ENCODE assay signal across 8 mouse cellular contexts in the genomic region with DNA sequence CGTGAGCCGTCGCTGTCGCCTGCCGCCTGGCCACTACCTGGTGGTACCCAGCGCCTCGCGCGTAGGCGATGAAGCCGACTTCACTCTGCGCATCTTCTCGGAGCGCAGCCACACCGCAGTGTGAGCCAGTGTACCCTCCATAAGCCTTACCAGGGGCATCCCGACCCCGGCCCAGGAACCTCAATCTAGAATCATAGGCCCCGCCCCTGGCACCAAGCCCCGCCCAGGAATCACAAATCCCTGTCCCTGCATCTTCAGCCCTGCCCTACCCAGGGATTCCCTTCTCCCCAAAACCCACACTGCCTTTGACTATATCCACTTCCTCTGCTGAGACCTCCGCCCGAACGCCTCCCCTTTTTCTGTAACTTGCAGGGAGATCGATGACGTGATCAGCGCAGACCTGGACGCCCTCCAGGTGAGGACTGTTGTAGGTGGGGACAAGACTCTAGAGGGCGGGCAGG. TPM values are rescaled to one million over a fixed set of nuclear protein-coding genes. Genes with fewer than 3 reads are reported as not detected.
DNase-seq lines count a peak whose midpoint lies in the region; ATAC-seq and TF ChIP-seq lines count a peak whose summit lies in the region.

No protein-coding gene starts in this region.

- H3K4me2 ChIP-seq in neural tube, embryonic 11.5 days (ENCODE audit: low read depth) = peak overlapping the region; percentile 47

- no peaks in the 10 kb centered on the region for H3K4me1 ChIP-seq in neural tube, embryonic 11.5 days (ENCODE audit: control insufficient read depth, insufficient read depth, low read length)
- peaks cover 13% of the 10 kb centered on the region for H3K4me1 ChIP-seq in limb, embryonic 10.5 days
- H3K4me1 ChIP-seq in small intestine, adult 2 months (ENCODE audit: control insufficient read depth, insufficient read depth, insufficient read length, low read length) = no peaks in the 10 kb centered on the region; the same call in 1 of the 2 replicates

- peaks cover 27% of the 10 kb centered on the region for H3K27me3 ChIP-seq in neural tube, embryonic 11.5 days (ENCODE audit: control insufficient read depth, insufficient read depth, low read length)
- peaks cover 58% of the 10 kb centered on the region for H3K27me3 ChIP-seq in limb, embryonic 10.5 days (ENCODE audit: low read depth, poor library complexity, severe bottlenecking)
- peaks cover 9% of the 10 kb centered on the region; the same call in 1 of the 2 replicates for H3K27me3 ChIP-seq in small intestine, adult 2 months (ENCODE audit: control insufficient read depth, insufficient read depth, low read length)

- DNase-seq in cerebellum, adult 18-20 months = peak; percentile 32 to 35
- DNase-seq in cerebellum, postnatal 36 days = no peak
- DNase-seq in neural tube, embryonic 11.5 days (ENCODE audit: low spot score) = peak; percentile 31
- DNase-seq in neural tube, embryonic 10.5 days (ENCODE audit: extremely low spot score, low spot score) = no peak
- peak; percentile 44 for DNase-seq in limb, embryonic 10.5 days (ENCODE audit: low spot score)
- DNase-seq in frontal cortex, adult 2 months (ENCODE audit: extremely low spot score in 1 of 2, low spot score in 1 of 2) = no peak

- no peak for ATAC-seq in neural tube, embryonic 11.5 days (ENCODE audit: insufficient read depth, low FRiP score, low TSS enrichment)
- ATAC-seq in activated CD4-positive, CD25-positive, alpha-beta regulatory T cell, adult 4 months = no peak

- no peaks in the 10 kb centered on the region for H3K9me3 ChIP-seq in neural tube, embryonic 11.5 days (ENCODE audit: control insufficient read depth, low read length)
- no peaks in the 10 kb centered on the region for H3K9me3 ChIP-seq in limb, embryonic 10.5 days (replicated peaks)

- 2% methylated on average over 27 of the region's 27 CpGs for WGBS in neural tube, embryonic 11.5 days
- 2% methylated on average over 27 of the region's 27 CpGs for WGBS in limb, embryonic 10.5 days
- WGBS in small intestine, adult 2 months = 3% methylated on average over 27 of the region's 27 CpGs

- peak overlapping the region; percentile 35; the same call in 1 of the 2 replicates for H3K9ac ChIP-seq in neural tube, embryonic 11.5 days (ENCODE audit: low read length)

- TF ChIP-seq POLR2A in small intestine, adult 2 months (IDR thresholded peaks at IDR 0.05; ENCODE audit: low read depth, low read length) = no peak

- peaks cover 9% of the 10 kb centered on the region for H3K36me3 ChIP-seq in neural tube, embryonic 11.5 days (ENCODE audit: control insufficient read depth, insufficient read depth, low read length)
- peaks cover 34% of the 10 kb centered on the region for H3K36me3 ChIP-seq in limb, embryonic 10.5 days
- peaks cover 22% of the 10 kb centered on the region for H3K36me3 ChIP-seq in small intestine, adult 2 months (ENCODE audit: control insufficient read depth, insufficient read depth, low read length)

- TF ChIP-seq CTCF in small intestine, adult 2 months (IDR thresholded peaks at IDR 0.05; ENCODE audit: extremely low read depth, insufficient read length, insufficient replicate concordance, low read depth, low read length) = no peak

- H3K4me3 ChIP-seq in neural tube, embryonic 11.5 days (ENCODE audit: low read depth, low read length) = peak overlapping the region; percentile 20
- H3K4me3 ChIP-seq in limb, embryonic 10.5 days = peak overlapping the region; percentile 47
- peak overlapping the region; percentile 28 for H3K4me3 ChIP-seq in small intestine, adult 2 months (ENCODE audit: low read depth, low read length)

- no peak overlapping the region for H3K27ac ChIP-seq in neural tube, embryonic 11.5 days (ENCODE audit: low read depth, low read length)
- 0 out of 2 replicates have a peak overlapping the region, but pooled peaks have one; percentile 22 for H3K27ac ChIP-seq in limb, embryonic 10.5 days
- no peak overlapping the region for H3K27ac ChIP-seq in small intestine, adult 2 months (ENCODE audit: insufficient read depth, low read depth, low read length)

RNA-seq across cellular contexts. Expression of a gene that starts 7.5 kb away (rescaled TPM):
- polyA plus RNA-seq in neural tube, embryonic 11.5 days (2014; fragmentation: Nextera tagmentation; extraction: Ambion mirVana) = 0.21 and 0.39 TPM in 2 replicates
- polyA plus RNA-seq in limb, embryonic 10.5 days (2016; fragmentation: Nextera tagmentation; extraction: Ambion mirVana) = 0.44 and 0.48 TPM in 2 replicates
- 0.08 and 0.10 TPM in 2 replicates for polyA plus RNA-seq in small intestine, adult 2 months (2012; rRNA removed)
- polyA plus RNA-seq in frontal cortex, adult 2 months (2012; rRNA removed) = 0.71 and 1.00 TPM in 2 replicates
- polyA plus RNA-seq in activated CD4-positive, CD25-positive, alpha-beta regulatory T cell, adult 4 months (2017; shearing (Covaris generic)) = under 1 TPM in 1 of 2 experiments, not detected in 1; 0.34 TPM

RNA-seq across cellular contexts. Expression of a gene that starts 25.1 kb away (rescaled TPM):
- 0.66 and 1.9 TPM in 2 replicates for polyA plus RNA-seq in neural tube, embryonic 11.5 days (2014; fragmentation: Nextera tagmentation; extraction: Ambion mirVana)
- polyA plus RNA-seq in limb, embryonic 10.5 days (2016; fragmentation: Nextera tagmentation; extraction: Ambion mirVana) = 0.41 and 0.73 TPM in 2 replicates
- 2.4 TPM in 1 of 2 replicates, not detected in the other for polyA plus RNA-seq in small intestine, adult 2 months (2012; rRNA removed)
- 0.70 and 0.80 TPM in 2 replicates for polyA plus RNA-seq in frontal cortex, adult 2 months (2012; rRNA removed)
- polyA plus RNA-seq in activated CD4-positive, CD25-positive, alpha-beta regulatory T cell, adult 4 months (2017; shearing (Covaris generic)) = 1 to 10 TPM; 2.5 to 2.8 TPM

RNA-seq across cellular contexts. Expression of a gene that starts 55.1 kb away (rescaled TPM):
- 1.5 and 1.8 TPM in 2 replicates for polyA plus RNA-seq in neural tube, embryonic 11.5 days (2014; fragmentation: Nextera tagmentation; extraction: Ambion mirVana)
- polyA plus RNA-seq in limb, embryonic 10.5 days (2016; fragmentation: Nextera tagmentation; extraction: Ambion mirVana) = 2.7 and 4.1 TPM in 2 replicates
- 1,096 and 2,780 TPM in 2 replicates for polyA plus RNA-seq in small intestine, adult 2 months (2012; rRNA removed)
- polyA plus RNA-seq in frontal cortex, adult 2 months (2012; rRNA removed) = 10.7 and 13.4 TPM in 2 replicates
- polyA plus RNA-seq in activated CD4-positive, CD25-positive, alpha-beta regulatory T cell, adult 4 months (2017; shearing (Covaris generic)) = 10 to 100 TPM; 20.1 to 27.2 TPM

Comparison
In these comparisons a context has a peak if more than half of its experiments do, and no peak if none do; other contexts are left out.
1. DNase-seq: peak in cerebellum, adult 18-20 months (2 of 2), neural tube, embryonic 11.5 days (single experiment) and limb, embryonic 10.5 days (single experiment); none in cerebellum, postnatal 36 days (0 of 2), neural tube, embryonic 10.5 days (single experiment) and frontal cortex, adult 2 months (0 of 2).
2. RNA of a gene that starts 55.1 kb away (polyA plus RNA-seq): 1,096 to 2,780 TPM in small intestine, adult 2 months; 20.1 to 27.2 TPM in activated CD4-positive, CD25-positive, alpha-beta regulatory T cell, adult 4 months, 10.7 to 13.4 TPM in frontal cortex, adult 2 months, 2.7 to 4.1 TPM in limb, embryonic 10.5 days and 1.5 to 1.8 TPM in neural tube, embryonic 11.5 days; every median in the first group is over 10 times any median in the second.
3. Peak in every context shown above with its lines, with median percentiles within 50 percentile points of each other: H3K4me3 ChIP-seq.